20 mouse cellular contexts compared by ENCODE assay signal in genomic region chr16:59529570-59529969, GRCm38 (mm10). TPM values are rescaled to one million over a fixed set of nuclear protein-coding genes. Genes with fewer than 3 reads are reported as not detected.
DNase-seq lines count a peak whose midpoint lies in the region; TF ChIP-seq lines count a peak whose summit lies in the region.
"Had no signal": no experiment of that assay in that cellular context is flagged by ENCODE, and none has a peak within 500 bp of the region (broad histone marks: within the 10 kb centered on the region; RNA-seq: fewer than 3 reads in every experiment).

No protein-coding gene starts in this region.

- DNase-seq in adrenal gland, postnatal 36 days = peak; percentile 13 to 21
- DNase-seq in adrenal gland, postnatal 25 days = no peak
- no peak for DNase-seq in testis, postnatal 14 days (ENCODE audit: low spot score)
- no peak for DNase-seq in urinary bladder, postnatal 25 days (ENCODE audit: low spot score)
- no peak for DNase-seq in thymus, postnatal 14 days
- DNase-seq: cerebellum, adult 2 months; cerebellum, postnatal 10 days; embryo, embryonic 11 days; gastrocnemius, postnatal 10 days; heart, adult 2 months; kidney, adult 8-10 months had no signal

- H3K36me3 ChIP-seq in testis, adult 2 months (ENCODE audit: control insufficient read depth, insufficient read depth, low read length) = peaks cover 3% of the 10 kb centered on the region
- no peaks in the 10 kb centered on the region for H3K36me3 ChIP-seq in E14TG2a.4 (ENCODE audit: insufficient read depth, low read length)
- H3K36me3 ChIP-seq: forebrain, embryonic 15.5 days had no signal

- no peaks in the 10 kb centered on the region for H3K27me3 ChIP-seq in testis, adult 2 months (ENCODE audit: control insufficient read depth, insufficient read depth, low read length)
- H3K27me3 ChIP-seq in E14TG2a.4 (ENCODE audit: insufficient read depth, low read length) = peaks cover 2% of the 10 kb centered on the region; the same call in 1 of the 2 replicates
- H3K27me3 ChIP-seq: embryonic facial prominence, embryonic 15.5 days; forebrain, embryonic 15.5 days; heart, embryonic 12.5 days had no signal

- TF ChIP-seq POLR2A in testis, adult 2 months (IDR thresholded peaks at IDR 0.05; ENCODE audit: control insufficient read depth, low read depth, low read length) = no peak

- H3K9me3 ChIP-seq in E14TG2a.4 (ENCODE audit: low read length) = no peaks in the 10 kb centered on the region
- H3K9me3 ChIP-seq: embryonic facial prominence, embryonic 15.5 days; forebrain, embryonic 15.5 days; heart, embryonic 12.5 days; hindbrain, embryonic 10.5 days had no signal

- no peak for TF ChIP-seq CTCF in testis, adult 2 months (IDR thresholded peaks at IDR 0.05; ENCODE audit: control insufficient read depth, insufficient read depth, insufficient replicate concordance, low read depth, low read length)
- no peak for TF ChIP-seq CTCF in E14TG2a.4 (conservative IDR thresholded peaks at IDR 0.05; ENCODE audit: low read length)

- H3K4me3 ChIP-seq in testis, adult 2 months (ENCODE audit: control insufficient read depth, low read depth, low read length) = peak overlapping the region; percentile 39
- H3K4me3 ChIP-seq in E14TG2a.4 (replicated peaks; ENCODE audit: low read length) = peak overlapping the region; percentile 45
- H3K4me3 ChIP-seq: embryonic facial prominence, embryonic 15.5 days; erythroblast, embryonic 14.5 days; forebrain, embryonic 10.5 days; forebrain, embryonic 15.5 days; heart, adult 2 months; heart, embryonic 12.5 days; hindbrain, embryonic 10.5 days had no signal

- peaks cover 7% of the 10 kb centered on the region for H3K4me1 ChIP-seq in testis, adult 2 months (ENCODE audit: control insufficient read depth, insufficient read depth, low read length)
- peaks cover 37% of the 10 kb centered on the region for H3K4me1 ChIP-seq in E14TG2a.4 (replicated peaks; ENCODE audit: low read depth, low read length)
- H3K4me1 ChIP-seq: embryonic facial prominence, embryonic 15.5 days; forebrain, embryonic 10.5 days; forebrain, embryonic 15.5 days; hindbrain, embryonic 10.5 days had no signal

- peak overlapping the region; percentile 61 for H3K27ac ChIP-seq in testis, adult 2 months (ENCODE audit: control insufficient read depth, insufficient read depth, low read depth, low read length)
- H3K27ac ChIP-seq: embryonic facial prominence, embryonic 15.5 days; forebrain, embryonic 10.5 days; forebrain, embryonic 15.5 days; heart, adult 2 months; hindbrain, embryonic 10.5 days; hindbrain, embryonic 14.5 days had no signal

RNA-seq across cellular contexts. Expression of gene Riox2, which starts 58.0 kb away (rescaled TPM):
- total RNA-seq in adrenal gland, postnatal 36 days (2021) = 10 to 100 TPM; 23.9 to 26.1 TPM
- total RNA-seq in adrenal gland, postnatal 25 days (2021) = 25.6 and 28.2 TPM in 2 replicates
- 2.4 and 2.7 TPM in 2 replicates for polyA plus RNA-seq in testis, adult 2 months (2012; rRNA removed)

Comparison
In these comparisons a context has a peak if more than half of its experiments do, and no peak if none do; other contexts are left out.
1. DNase-seq: peak in adrenal gland, postnatal 36 days (2 of 2); none in adrenal gland, postnatal 25 days (single experiment), testis, postnatal 14 days (single experiment), urinary bladder, postnatal 25 days (single experiment) and thymus, postnatal 14 days (single experiment).